Mouse (Mus musculus): Measurements from ENCODE around the gene Dpp6. TPM values are rescaled to one million over a fixed set of nuclear protein-coding genes. Genes with fewer than 3 reads are reported as not detected.

The Dpp6 gene
- polyA plus RNA-seq, 1 experiment from 2014 or later: 1.0 TPM

- no peaks in the 10 kb centered on the region for H3K36me3 ChIP-seq (ENCODE audit: control insufficient read depth, insufficient read depth, low read length)
- no peaks in the 10 kb centered on the region for H3K9me3 ChIP-seq (ENCODE audit: control insufficient read depth, low read length)
- no peak overlapping the region for H3K4me3 ChIP-seq (ENCODE audit: low read depth, low read length)
- no peak for ATAC-seq (ENCODE audit: low FRiP score, low TSS enrichment)
- H3K4me1 ChIP-seq (replicated peaks; ENCODE audit: control insufficient read depth, insufficient read depth): no peaks in the 10 kb centered on the region
- DNase-seq (ENCODE audit: low spot score): no peak
- H3K4me2 ChIP-seq (replicated peaks; ENCODE audit: low read depth): no peak overlapping the region
- WGBS: 59% methylated on average over 4 of the region's 4 CpGs
- H3K9ac ChIP-seq (ENCODE audit: low read length): no peak overlapping the region
- no peak overlapping the region for H3K27ac ChIP-seq (replicated peaks)
- TF ChIP-seq CTCF (IDR thresholded peaks at IDR 0.05; ENCODE audit: low read depth): no peak
- TF ChIP-seq EP300 (optimal IDR thresholded peaks at IDR 0.05): no peak
- H3K27me3 ChIP-seq (ENCODE audit: control insufficient read depth, insufficient read depth, low read length): no peaks in the 10 kb centered on the region
Observed at GRCm38 (mm10) chr5:27249951-27250350, 432.9 kb downstream of the Dpp6 start.

GRCm38 (mm10) chr5:27250906-27251305, 433.9 kb downstream of the Dpp6 start:
- Histone ChIP-seq H3K4me1 (replicated peaks; ENCODE audit: control insufficient read depth, insufficient read depth) (no peaks in the 10 kb centered on the region), H3K4me2 (replicated peaks; ENCODE audit: low read depth) (no peak overlapping the region), H3K9ac (ENCODE audit: low read length) (no peak overlapping the region), H3K4me3 (ENCODE audit: low read depth, low read length) (no peak overlapping the region), H3K36me3 (ENCODE audit: control insufficient read depth, insufficient read depth, low read length) (no peaks in the 10 kb centered on the region), H3K27ac (replicated peaks) (no peak overlapping the region), H3K9me3 (ENCODE audit: control insufficient read depth, low read length) (no peaks in the 10 kb centered on the region), H3K27me3 (ENCODE audit: control insufficient read depth, insufficient read depth, low read length) (no peaks in the 10 kb centered on the region)
- TF ChIP-seq EP300 (optimal IDR thresholded peaks at IDR 0.05) (no peak), CTCF (IDR thresholded peaks at IDR 0.05; ENCODE audit: low read depth) (no peak)
- ATAC-seq (ENCODE audit: low FRiP score, low TSS enrichment): no peak
- WGBS: 79% methylated on average over 3 of the region's 3 CpGs
- no peak for DNase-seq (ENCODE audit: low spot score)

GRCm38 (mm10) chr5:27251361-27251760, 434.4 kb downstream of the Dpp6 start:
- no peaks in the 10 kb centered on the region for H3K9me3 ChIP-seq (ENCODE audit: control insufficient read depth, low read length)
- H3K4me2 ChIP-seq (replicated peaks; ENCODE audit: low read depth): no peak overlapping the region
- ATAC-seq (ENCODE audit: low FRiP score, low TSS enrichment) (no peak), DNase-seq (ENCODE audit: low spot score) (no peak)
- H3K9ac ChIP-seq (ENCODE audit: low read length): no peak overlapping the region
- H3K27ac ChIP-seq (replicated peaks): no peak overlapping the region
- H3K27me3 ChIP-seq (ENCODE audit: control insufficient read depth, insufficient read depth, low read length): no peaks in the 10 kb centered on the region
- H3K36me3 ChIP-seq (ENCODE audit: control insufficient read depth, insufficient read depth, low read length): no peaks in the 10 kb centered on the region
- no peaks in the 10 kb centered on the region for H3K4me1 ChIP-seq (replicated peaks; ENCODE audit: control insufficient read depth, insufficient read depth)
- H3K4me3 ChIP-seq (ENCODE audit: low read depth, low read length): no peak overlapping the region
- TF ChIP-seq CTCF (IDR thresholded peaks at IDR 0.05; ENCODE audit: low read depth) (no peak), EP300 (optimal IDR thresholded peaks at IDR 0.05) (no peak)

GRCm38 (mm10) chr5:27255247-27255646, 438.2 kb downstream of the Dpp6 start:
- no peak overlapping the region for H3K4me3 ChIP-seq (ENCODE audit: low read depth, low read length)
- H3K9ac ChIP-seq (ENCODE audit: low read length): no peak overlapping the region
- no peak overlapping the region for H3K4me2 ChIP-seq (replicated peaks; ENCODE audit: low read depth)
- H3K27me3 ChIP-seq (ENCODE audit: control insufficient read depth, insufficient read depth, low read length): no peaks in the 10 kb centered on the region
- no peaks in the 10 kb centered on the region for H3K4me1 ChIP-seq (replicated peaks; ENCODE audit: control insufficient read depth, insufficient read depth)
- ATAC-seq (ENCODE audit: low FRiP score, low TSS enrichment) (no peak), DNase-seq (ENCODE audit: low spot score) (no peak)
- H3K27ac ChIP-seq (replicated peaks): no peak overlapping the region
- no peaks in the 10 kb centered on the region for H3K9me3 ChIP-seq (ENCODE audit: control insufficient read depth, low read length)
- 81% methylated on average over 2 of the region's 2 CpGs for WGBS
- no peak for TF ChIP-seq EP300 (optimal IDR thresholded peaks at IDR 0.05)
- TF ChIP-seq CTCF (IDR thresholded peaks at IDR 0.05; ENCODE audit: low read depth): no peak
- H3K36me3 ChIP-seq (ENCODE audit: control insufficient read depth, insufficient read depth, low read length): no peaks in the 10 kb centered on the region

GRCm38 (mm10) chr5:27258636-27259035, 441.6 kb downstream of the Dpp6 start:
- no peaks in the 10 kb centered on the region for H3K9me3 ChIP-seq (ENCODE audit: control insufficient read depth, low read length)
- 77% methylated on average over 3 of the region's 3 CpGs for WGBS
- no peak for ATAC-seq (ENCODE audit: low FRiP score, low TSS enrichment)
- DNase-seq (ENCODE audit: low spot score): no peak
- no peaks in the 10 kb centered on the region for H3K36me3 ChIP-seq (ENCODE audit: control insufficient read depth, insufficient read depth, low read length)
- H3K9ac ChIP-seq (ENCODE audit: low read length): no peak overlapping the region
- H3K4me2 ChIP-seq (replicated peaks; ENCODE audit: low read depth): no peak overlapping the region
- no peaks in the 10 kb centered on the region for H3K4me1 ChIP-seq (replicated peaks; ENCODE audit: control insufficient read depth, insufficient read depth)
- no peaks in the 10 kb centered on the region for H3K27me3 ChIP-seq (ENCODE audit: control insufficient read depth, insufficient read depth, low read length)
- H3K4me3 ChIP-seq (ENCODE audit: low read depth, low read length): no peak overlapping the region
- H3K27ac ChIP-seq (replicated peaks): no peak overlapping the region
- TF ChIP-seq CTCF (IDR thresholded peaks at IDR 0.05; ENCODE audit: low read depth): no peak
- no peak for TF ChIP-seq EP300 (optimal IDR thresholded peaks at IDR 0.05)

- H3K9ac ChIP-seq (ENCODE audit: low read length): no peak overlapping the region
- DNase-seq (ENCODE audit: low spot score): peak; percentile 18
- WGBS: 13% methylated on average over 27 of the region's 27 CpGs
Observed at GRCm38 (mm10) chr5:27261746-27262727, 445.0 kb downstream of the Dpp6 start.

More at GRCm38 (mm10) chr5:27261746-27262727, 445.0 kb downstream of the Dpp6 start:
- no peak overlapping the region for H3K4me3 ChIP-seq (ENCODE audit: low read depth, low read length)
- H3K27ac ChIP-seq (replicated peaks): no peak overlapping the region
- H3K36me3 ChIP-seq (ENCODE audit: control insufficient read depth, insufficient read depth, low read length): no peaks in the 10 kb centered on the region
- H3K27me3 ChIP-seq (ENCODE audit: control insufficient read depth, insufficient read depth, low read length): no peaks in the 10 kb centered on the region
- TF ChIP-seq CTCF (IDR thresholded peaks at IDR 0.05; ENCODE audit: low read depth) (no peak), EP300 (optimal IDR thresholded peaks at IDR 0.05) (no peak)
- ATAC-seq (ENCODE audit: low FRiP score, low TSS enrichment): no peak
- H3K4me1 ChIP-seq (replicated peaks; ENCODE audit: control insufficient read depth, insufficient read depth): no peaks in the 10 kb centered on the region
- H3K4me2 ChIP-seq (replicated peaks; ENCODE audit: low read depth): 0 out of 2 replicates have a peak overlapping the region, but pooled peaks have one; percentile 14
- no peaks in the 10 kb centered on the region for H3K9me3 ChIP-seq (ENCODE audit: control insufficient read depth, low read length)
